Comparison of ENCODE assay signal across 9 mouse cellular contexts in the genomic region with DNA sequence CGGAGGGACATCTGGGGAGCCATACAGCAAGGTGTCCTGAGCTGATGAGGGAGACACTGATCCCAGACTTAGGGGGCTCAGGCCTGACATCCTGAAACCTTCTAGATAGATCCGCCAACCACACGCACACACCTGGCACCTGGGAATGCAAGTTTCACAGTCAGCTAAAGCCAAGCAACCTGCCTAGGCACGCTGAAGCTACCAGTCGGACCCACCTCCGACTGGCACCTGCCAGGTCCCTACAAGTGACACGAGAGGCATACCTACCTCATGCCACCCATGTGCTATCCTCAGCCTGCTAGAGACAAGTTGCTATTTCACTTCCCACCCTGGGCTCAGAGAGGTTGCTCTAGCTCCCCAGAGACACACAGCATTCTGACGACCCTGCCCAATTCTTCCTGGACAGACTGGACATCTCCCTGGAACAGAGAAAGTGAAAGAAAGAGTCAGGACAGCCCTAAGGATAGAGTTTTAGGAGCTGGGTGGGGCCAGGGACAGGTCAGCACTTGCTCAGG. TPM values are rescaled to one million over a fixed set of nuclear protein-coding genes. Genes with fewer than 3 reads are reported as not detected.
DNase-seq lines count a peak whose midpoint lies in the region; ATAC-seq lines count a peak whose summit lies in the region.
"Had no signal": no experiment of that assay in that cellular context is flagged by ENCODE, and none has a peak within 500 bp of the region (broad histone marks: within the 10 kb centered on the region; RNA-seq: fewer than 3 reads in every experiment).

No protein-coding gene starts in this region.

- H3K27me3 ChIP-seq in kidney, embryonic 14.5 days (ENCODE audit: control insufficient read depth, insufficient read depth, low read length) = no peaks in the 10 kb centered on the region
- H3K27me3 ChIP-seq in hindbrain, embryonic 14.5 days (ENCODE audit: control insufficient read depth, insufficient read depth, low read length) = peaks cover 43% of the 10 kb centered on the region
- peaks cover 42% of the 10 kb centered on the region for H3K27me3 ChIP-seq in midbrain, embryonic 15.5 days (replicated peaks)

- peak overlapping the region; percentile 84; the same call in 1 of the 2 replicates for H3K27ac ChIP-seq in kidney, embryonic 14.5 days (ENCODE audit: low read depth, low read length)
- H3K27ac ChIP-seq in brown adipose tissue, adult 24 weeks (replicated peaks; ENCODE audit: low read depth, low read length) = peak overlapping the region; percentile 93
- no peak overlapping the region for H3K27ac ChIP-seq in hindbrain, embryonic 14.5 days
- no peak overlapping the region for H3K27ac ChIP-seq in midbrain, embryonic 15.5 days

- H3K9ac ChIP-seq in kidney, embryonic 14.5 days (ENCODE audit: low read depth, low read length) = peak overlapping the region; percentile 64; the same call in 1 of the 2 replicates
- H3K9ac ChIP-seq in hindbrain, embryonic 14.5 days = 0 out of 2 replicates have a peak overlapping the region, but pooled peaks have one; percentile 6
- no peak overlapping the region for H3K9ac ChIP-seq in midbrain, embryonic 15.5 days

- DNase-seq in kidney, postnatal 4 days = no peak
- no peak for DNase-seq in hindbrain, embryonic 14.5 days (ENCODE audit: low spot score)
- no peak for DNase-seq in right cerebral cortex, postnatal 4 days
- no peak for DNase-seq in gastrocnemius, postnatal 25 days
- DNase-seq in urinary bladder, postnatal 14 days (ENCODE audit: low spot score) = no peak

- peaks cover 32% of the 10 kb centered on the region for H3K36me3 ChIP-seq in kidney, embryonic 14.5 days (ENCODE audit: control insufficient read depth, insufficient read depth, low read length)
- no peaks in the 10 kb centered on the region for H3K36me3 ChIP-seq in hindbrain, embryonic 14.5 days (replicated peaks; ENCODE audit: control insufficient read depth, insufficient read depth)
- H3K36me3 ChIP-seq in midbrain, embryonic 15.5 days (replicated peaks) = no peaks in the 10 kb centered on the region

- 36% methylated on average over 8 of the region's 8 CpGs for WGBS in kidney, embryonic 14.5 days
- WGBS in hindbrain, embryonic 14.5 days = 38% methylated on average over 8 of the region's 8 CpGs
- 34% methylated on average over 8 of the region's 8 CpGs for WGBS in midbrain, embryonic 15.5 days

- ATAC-seq in kidney, embryonic 14.5 days (ENCODE audit: low FRiP score, low TSS enrichment) = no peak
- ATAC-seq in hindbrain, embryonic 14.5 days (ENCODE audit: low FRiP score) = no peak
- no peak for ATAC-seq in midbrain, embryonic 15.5 days (replicated peaks)

- peaks cover 25% of the 10 kb centered on the region for H3K4me1 ChIP-seq in kidney, embryonic 14.5 days (ENCODE audit: control insufficient read depth, insufficient read depth, low read length)
- peaks cover 11% of the 10 kb centered on the region for H3K4me1 ChIP-seq in brown adipose tissue, adult 24 weeks (ENCODE audit: control insufficient read depth, insufficient read depth, insufficient read length, low read length)
- peaks cover 15% of the 10 kb centered on the region for H3K4me1 ChIP-seq in hindbrain, embryonic 14.5 days (replicated peaks; ENCODE audit: control insufficient read depth, insufficient read depth, low read length)
- peaks cover 27% of the 10 kb centered on the region for H3K4me1 ChIP-seq in midbrain, embryonic 15.5 days

- peaks cover 9% of the 10 kb centered on the region; the same call in 1 of the 2 replicates for H3K9me3 ChIP-seq in kidney, embryonic 14.5 days (ENCODE audit: control insufficient read depth, low read length)
- peaks cover 11% of the 10 kb centered on the region; the same call in 1 of the 2 replicates for H3K9me3 ChIP-seq in hindbrain, embryonic 14.5 days (ENCODE audit: control insufficient read depth, low read length)
- H3K9me3 ChIP-seq in midbrain, embryonic 15.5 days = no peaks in the 10 kb centered on the region

- H3K4me3 ChIP-seq in kidney, embryonic 14.5 days (ENCODE audit: low read length) = peak overlapping the region; percentile 52
- peak overlapping the region; percentile 94 for H3K4me3 ChIP-seq in brown adipose tissue, adult 24 weeks (ENCODE audit: insufficient read depth, low read depth, low read length)
- peak overlapping the region; percentile 40 for H3K4me3 ChIP-seq in hindbrain, embryonic 14.5 days (replicated peaks; ENCODE audit: low read length)
- peak overlapping the region; percentile 40 for H3K4me3 ChIP-seq in midbrain, embryonic 15.5 days

- peak overlapping the region; percentile 59 for H3K4me2 ChIP-seq in kidney, embryonic 14.5 days (replicated peaks; ENCODE audit: low read depth, low read length)
- H3K4me2 ChIP-seq in hindbrain, embryonic 14.5 days (replicated peaks) = peak overlapping the region; percentile 92
- H3K4me2 ChIP-seq in midbrain, embryonic 15.5 days = peak overlapping the region; percentile 56; the same call in 1 of the 2 replicates

RNA-seq across cellular contexts. Expression of a gene that starts 0.9 kb away (rescaled TPM):
- polyA plus RNA-seq in kidney, embryonic 14.5 days (2014; fragmentation: Nextera tagmentation; extraction: Ambion mirVana) = 186 and 220 TPM in 2 replicates
- 6.4 and 10.3 TPM in 2 replicates for polyA plus RNA-seq in brown adipose tissue, adult 24 weeks (2012; ENCODE audit: insufficient read depth, insufficient read length, missing spikeins)
- polyA plus RNA-seq in hindbrain, embryonic 14.5 days (2014; fragmentation: Nextera tagmentation; extraction: Ambion mirVana) = 28.4 and 37.6 TPM in 2 replicates
- polyA plus RNA-seq in midbrain, embryonic 15.5 days (2015; fragmentation: Nextera tagmentation; extraction: Ambion mirVana) = 28.6 and 34.4 TPM in 2 replicates
- 1 to 10 TPM; 8.5 to 9.4 TPM for total RNA-seq in gastrocnemius, postnatal 25 days (2021)

RNA-seq across cellular contexts. Expression of a gene that starts 5.2 kb away (rescaled TPM):
- 18.8 and 27.8 TPM in 2 replicates for polyA plus RNA-seq in kidney, embryonic 14.5 days (2014; fragmentation: Nextera tagmentation; extraction: Ambion mirVana)
- polyA plus RNA-seq in brown adipose tissue, adult 24 weeks (2012; ENCODE audit: insufficient read depth, insufficient read length, missing spikeins) = 69.8 and 75.4 TPM in 2 replicates
- 22.6 and 22.8 TPM in 2 replicates for polyA plus RNA-seq in hindbrain, embryonic 14.5 days (2014; fragmentation: Nextera tagmentation; extraction: Ambion mirVana)
- polyA plus RNA-seq in midbrain, embryonic 15.5 days (2015; fragmentation: Nextera tagmentation; extraction: Ambion mirVana) = 24.3 and 28.3 TPM in 2 replicates
- 10 to 100 TPM; 70.1 to 80.6 TPM for total RNA-seq in gastrocnemius, postnatal 25 days (2021)

RNA-seq across cellular contexts. Expression of a gene that starts 7.0 kb away (rescaled TPM):
- 1.8 and 2.7 TPM in 2 replicates for polyA plus RNA-seq in kidney, embryonic 14.5 days (2014; fragmentation: Nextera tagmentation; extraction: Ambion mirVana)
- polyA plus RNA-seq in brown adipose tissue, adult 24 weeks (2012; ENCODE audit: insufficient read depth, insufficient read length, missing spikeins) = 5.1 and 5.4 TPM in 2 replicates
- polyA plus RNA-seq in hindbrain, embryonic 14.5 days (2014; fragmentation: Nextera tagmentation; extraction: Ambion mirVana) = 4.1 and 4.5 TPM in 2 replicates
- polyA plus RNA-seq in midbrain, embryonic 15.5 days (2015; fragmentation: Nextera tagmentation; extraction: Ambion mirVana) = 4.4 and 4.8 TPM in 2 replicates
- 1 to 10 TPM; 4.9 to 5.7 TPM for total RNA-seq in gastrocnemius, postnatal 25 days (2021)

RNA-seq across cellular contexts. Expression of a gene that starts 18.8 kb away (rescaled TPM):
- 0.19 and 0.29 TPM in 2 replicates for polyA plus RNA-seq in kidney, embryonic 14.5 days (2014; fragmentation: Nextera tagmentation; extraction: Ambion mirVana)
- not detected in 2 replicates for polyA plus RNA-seq in brown adipose tissue, adult 24 weeks (2012; ENCODE audit: insufficient read depth, insufficient read length, missing spikeins)
- polyA plus RNA-seq in hindbrain, embryonic 14.5 days (2014; fragmentation: Nextera tagmentation; extraction: Ambion mirVana) = 0.30 and 0.33 TPM in 2 replicates
- polyA plus RNA-seq in midbrain, embryonic 15.5 days (2015; fragmentation: Nextera tagmentation; extraction: Ambion mirVana) = 0.34 and 0.66 TPM in 2 replicates
- not detected for total RNA-seq in gastrocnemius, postnatal 25 days (2021)
- total RNA-seq: hematopoietic stem cell, adult 5-6 weeks had no signal

RNA-seq across cellular contexts. Expression of a gene that starts 27.1 kb away (rescaled TPM):
- polyA plus RNA-seq in kidney, embryonic 14.5 days (2014; fragmentation: Nextera tagmentation; extraction: Ambion mirVana) = 4.8 and 7.7 TPM in 2 replicates
- 1.8 and 2.6 TPM in 2 replicates for polyA plus RNA-seq in brown adipose tissue, adult 24 weeks (2012; ENCODE audit: insufficient read depth, insufficient read length, missing spikeins)
- 1.1 and 1.7 TPM in 2 replicates for polyA plus RNA-seq in hindbrain, embryonic 14.5 days (2014; fragmentation: Nextera tagmentation; extraction: Ambion mirVana)
- polyA plus RNA-seq in midbrain, embryonic 15.5 days (2015; fragmentation: Nextera tagmentation; extraction: Ambion mirVana) = 1.9 and 2.2 TPM in 2 replicates
- total RNA-seq in gastrocnemius, postnatal 25 days (2021) = 1 to 10 TPM; 1.0 to 2.1 TPM

Comparison
In these comparisons a context has a peak if more than half of its experiments do, and no peak if none do; other contexts are left out.
1. H3K27ac ChIP-seq: peak in kidney, embryonic 14.5 days (single experiment) and brown adipose tissue, adult 24 weeks (single experiment); none in hindbrain, embryonic 14.5 days (single experiment) and midbrain, embryonic 15.5 days (single experiment).
2. H3K4me3 ChIP-seq: peak in every context shown above with its lines; median percentile 94 in brown adipose tissue, adult 24 weeks; 52 in kidney, embryonic 14.5 days; 40 in hindbrain, embryonic 14.5 days; 40 in midbrain, embryonic 15.5 days.
3. Peak in every context shown above with its lines, with median percentiles within 50 percentile points of each other: H3K4me2 ChIP-seq.